Mouse (Mus musculus) left cerebral cortex, postnatal 10 days (tissue): ENCODE measurements around the gene Isg15. TPM values are rescaled to one million over a fixed set of nuclear protein-coding genes. Genes with fewer than 3 reads are reported as not detected.

Experiments used
- DNase-seq, 2 experiments: peaks; one replicate each; pipeline ENCODE4 v3.0.0; 2021 to 2022; ENCODE audit warnings: low spot score in 2 of 2, mixed read lengths in 1 of 2; ENCODE audit errors: extremely low spot score in 1 of 2
- intact Hi-C: fragments of 180-260 bp; cut with DNase I; formaldehyde crosslinking; loops from one replicate; pipeline ENCODE4 v1.15.1; 2025
- total RNA-seq, 2 experiments: library from RNA; stranded (reverse); gene quantifications; 2 replicates each; pipeline ENCODE4 v1.2.3; 2021

Gene Isg15
- total RNA-seq, result under 1 TPM; 0.49 to 0.79 TPM

DNA sequence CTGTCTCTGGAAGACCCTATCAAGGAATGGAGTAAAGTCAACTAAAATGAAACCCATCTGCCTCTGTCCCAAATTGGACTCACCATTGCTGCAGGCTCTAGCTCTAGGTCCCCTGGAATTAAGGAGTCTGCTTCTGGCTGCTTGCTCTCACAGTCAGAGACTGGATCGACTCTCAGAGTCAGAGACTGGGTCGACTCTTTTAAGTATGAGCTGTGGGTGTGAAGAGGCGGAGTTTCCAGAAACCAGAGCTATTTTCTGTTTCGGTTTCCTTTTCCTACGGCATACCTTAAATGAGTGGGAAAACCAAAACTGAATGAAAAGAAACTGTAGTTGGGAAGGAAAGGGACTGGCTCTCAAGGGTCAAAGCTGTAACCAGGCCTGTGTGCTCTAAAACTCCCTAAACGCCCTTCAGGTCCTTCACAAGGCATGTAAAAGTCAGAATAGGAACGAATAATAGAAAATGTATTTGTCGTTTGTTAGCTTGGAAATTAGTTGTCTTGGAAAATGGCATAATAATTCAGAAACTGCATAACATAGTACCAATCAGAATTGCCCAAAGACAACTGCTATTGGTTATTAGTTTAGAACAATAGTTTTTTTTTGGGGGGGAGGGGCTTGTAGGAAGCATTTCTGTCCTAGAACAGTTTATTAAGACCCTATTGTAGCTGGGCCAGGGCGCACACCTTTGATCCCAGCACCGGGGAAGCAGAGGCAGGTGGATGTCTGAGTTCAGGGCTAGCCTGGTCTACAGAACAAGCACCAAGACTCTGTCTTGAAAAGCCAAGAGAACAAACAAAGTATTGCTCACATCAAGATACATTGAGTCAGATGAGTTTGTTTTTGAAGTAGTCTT is at the start of gene Isg15:
Gene Isg15 (minus strand): TSS at position 196 of the 853 bp plus-strand sequence.
- no peak for DNase-seq
- intact Hi-C loops, result no loop called here

GRCm38 (mm10) chr4:156249567-156249966 is 48.9 kb upstream of the Isg15 start:
- intact Hi-C loops, result loop anchor here (1.0 kb wide), 1 partner anchor 10 kb away; no protein-coding TSS in a partner anchor
- DNase-seq, result no peak

- DNase-seq, result no peak
- intact Hi-C loops, result no loop called here
Measured at GRCm38 (mm10) chr4:156236651-156237447, 36.2 kb upstream of the Isg15 start.

- peak; percentile 80 to 97 for DNase-seq
- intact Hi-C loops, result loop anchor here (2.0 kb wide), 1 partner anchor 39 kb away; the partner anchor contains the start of gene Agrn
Measured at GRCm38 (mm10) chr4:156235808-156236533, 35.4 kb upstream of the Isg15 start, which contains the start of gene Noc2l. Noc2l (plus strand) TSS chr4:156236010.

- intact Hi-C loops, result loop anchor here (2.0 kb wide), 1 partner anchor 39 kb away; the partner anchor contains the start of gene Agrn
Measured at GRCm38 (mm10) chr4:156235360-156235770, 34.7 kb upstream of the Isg15 start.

GRCm38 (mm10) chr4:156234701-156235213 is 34.1 kb upstream of the Isg15 start, which contains the start of gene Plekhn1:
Plekhn1 (minus strand) TSS chr4:156234857.
- intact Hi-C loops, result loop anchor here (2.0 kb wide), 1 partner anchor 38 kb away; the partner anchor contains the start of gene Agrn
- DNase-seq, result peak; percentile 66 to 89

More at GRCm38 (mm10) chr4:156235360-156235770, 34.7 kb upstream of the Isg15 start:
- DNase-seq, result no peak

DNA sequence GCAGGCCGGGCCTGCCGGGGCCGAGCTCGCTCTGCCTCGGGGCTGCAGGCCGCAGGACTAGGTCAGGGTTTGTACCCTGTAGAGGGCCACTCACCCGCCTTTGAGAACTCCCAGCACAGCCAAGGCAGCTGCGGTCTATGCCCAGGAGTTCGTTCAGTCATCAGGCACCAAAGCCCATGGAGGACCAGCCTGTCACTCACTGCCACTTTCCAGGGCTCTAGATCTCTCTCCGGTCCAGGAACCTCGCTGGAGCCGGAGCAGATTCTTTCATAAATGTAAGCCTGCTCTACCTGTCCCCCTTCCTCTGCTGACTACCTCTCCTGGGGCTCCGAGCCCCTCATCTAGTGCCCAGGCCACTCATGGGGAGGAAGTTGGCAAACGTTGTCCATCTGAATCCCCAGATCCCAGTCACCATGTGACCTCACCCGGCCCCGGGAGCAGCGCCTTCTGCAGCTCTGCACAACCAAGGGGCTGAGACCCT is 33.4 kb upstream of the Isg15 start:
- no peak for DNase-seq
- intact Hi-C loops, result loop anchor here (2.0 kb wide), 1 partner anchor 37 kb away; the partner anchor contains the start of gene Agrn

DNA sequence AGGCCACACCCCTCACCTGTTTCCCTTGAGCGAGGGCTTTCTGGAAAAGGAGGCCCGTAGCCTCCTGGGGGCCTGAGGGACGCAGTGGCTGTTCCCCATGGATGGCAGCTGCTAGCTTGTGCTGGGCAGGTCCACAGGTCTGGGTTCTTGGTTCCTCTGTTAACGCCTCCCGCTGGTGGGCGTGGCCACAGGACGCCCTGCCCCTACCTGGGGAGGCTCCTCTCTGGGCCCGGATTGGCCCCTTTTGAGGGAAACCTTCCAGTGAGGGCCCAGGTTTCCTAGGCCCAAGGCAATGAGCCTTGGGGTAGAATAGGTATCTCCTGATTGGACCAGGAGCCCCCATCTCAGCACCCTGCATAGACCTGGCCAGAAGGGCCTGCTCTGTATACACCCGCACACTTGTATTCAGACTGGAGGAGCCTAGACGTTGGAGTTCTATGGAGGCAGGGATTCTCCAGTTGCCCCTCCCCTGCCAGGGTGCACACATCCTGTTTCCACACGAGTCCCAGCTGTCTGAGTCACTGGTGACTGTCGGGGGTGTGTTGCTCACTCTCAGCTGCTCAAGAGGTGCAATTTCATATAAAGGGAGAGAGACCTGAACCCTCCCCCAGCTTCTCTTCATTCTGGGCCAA is 27.9 kb upstream of the Isg15 start:
- intact Hi-C loops, result no loop called here
- no peak for DNase-seq

DNA sequence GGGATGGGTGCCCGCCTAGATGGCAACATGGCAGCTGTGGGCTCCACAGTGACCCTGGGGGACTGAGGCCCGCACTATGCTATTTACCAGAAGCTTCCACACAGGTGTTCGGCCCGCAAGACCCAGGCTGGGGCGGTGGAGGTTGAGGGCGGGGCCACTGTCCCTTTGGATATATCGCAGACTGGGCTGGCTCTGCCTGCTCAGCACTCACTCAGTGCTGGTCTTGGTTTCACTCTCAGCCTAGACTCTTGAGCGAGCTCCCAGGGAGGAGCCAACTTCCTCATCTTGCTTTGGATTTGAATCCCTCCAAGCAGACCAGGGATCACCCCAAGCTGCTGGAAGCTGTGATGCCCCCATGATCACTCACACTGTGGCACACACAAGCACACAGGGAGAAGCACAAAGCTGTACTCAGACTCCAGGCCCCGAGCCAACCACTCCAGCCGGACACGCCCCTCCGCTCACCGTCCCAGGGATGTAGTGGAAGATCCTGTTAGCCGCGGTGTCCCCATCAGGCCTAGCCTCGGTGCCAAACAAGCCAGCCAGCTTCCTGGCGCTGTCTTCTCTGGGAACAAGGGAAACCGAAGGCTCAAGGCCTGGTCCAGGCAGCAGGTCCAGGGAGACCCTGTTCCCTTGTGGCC is 27.3 kb upstream of the Isg15 start:
- intact Hi-C loops, result no loop called here
- no peak for DNase-seq

GRCm38 (mm10) chr4:156224276-156224675 is 23.7 kb upstream of the Isg15 start:
- no peak for DNase-seq
- intact Hi-C loops, result no loop called here

DNA sequence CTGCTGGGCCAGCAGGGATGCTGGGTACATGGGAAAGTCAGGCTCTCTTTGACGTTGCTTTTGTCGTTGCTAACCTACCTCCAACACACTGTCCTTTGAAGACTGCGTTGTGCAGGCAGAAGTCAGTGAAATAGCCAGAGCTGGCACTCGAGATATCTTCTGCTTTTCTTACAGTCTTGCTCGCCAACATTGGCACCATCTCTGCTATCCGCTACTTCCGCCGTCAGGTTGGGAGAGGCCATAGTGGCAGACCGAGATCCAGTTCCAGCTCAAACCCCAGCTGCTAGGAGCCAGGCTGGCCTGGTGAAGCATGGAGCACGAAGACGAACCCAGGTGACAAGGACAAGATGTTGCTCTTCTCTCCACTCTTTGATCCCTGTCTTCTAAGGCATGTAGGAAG is 19.3 kb upstream of the Isg15 start:
- DNase-seq, result no peak
- intact Hi-C loops, result no loop called here

DNA sequence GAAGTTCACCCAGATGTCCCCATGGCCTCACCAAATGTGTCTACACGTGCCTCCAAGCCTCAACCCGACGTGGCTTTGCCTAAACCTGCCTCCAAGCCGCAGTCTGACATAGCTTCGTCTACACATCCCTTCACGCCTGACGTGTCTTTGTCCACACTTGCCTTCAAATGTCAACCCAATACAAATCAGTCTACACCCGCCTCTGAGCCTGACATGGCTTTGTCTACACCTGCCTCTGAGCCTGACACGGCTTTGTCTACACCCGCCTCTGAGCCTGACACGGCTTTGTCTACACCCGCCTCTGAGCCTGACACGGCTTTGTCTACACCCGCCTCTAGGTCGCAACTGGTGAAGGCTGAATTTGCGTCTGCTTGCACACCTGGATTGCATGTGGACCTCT is 17.2 kb upstream of the Isg15 start:
- intact Hi-C loops, result no loop called here
- peak in 1 of 2 experiments; percentile 47 for DNase-seq

DNA sequence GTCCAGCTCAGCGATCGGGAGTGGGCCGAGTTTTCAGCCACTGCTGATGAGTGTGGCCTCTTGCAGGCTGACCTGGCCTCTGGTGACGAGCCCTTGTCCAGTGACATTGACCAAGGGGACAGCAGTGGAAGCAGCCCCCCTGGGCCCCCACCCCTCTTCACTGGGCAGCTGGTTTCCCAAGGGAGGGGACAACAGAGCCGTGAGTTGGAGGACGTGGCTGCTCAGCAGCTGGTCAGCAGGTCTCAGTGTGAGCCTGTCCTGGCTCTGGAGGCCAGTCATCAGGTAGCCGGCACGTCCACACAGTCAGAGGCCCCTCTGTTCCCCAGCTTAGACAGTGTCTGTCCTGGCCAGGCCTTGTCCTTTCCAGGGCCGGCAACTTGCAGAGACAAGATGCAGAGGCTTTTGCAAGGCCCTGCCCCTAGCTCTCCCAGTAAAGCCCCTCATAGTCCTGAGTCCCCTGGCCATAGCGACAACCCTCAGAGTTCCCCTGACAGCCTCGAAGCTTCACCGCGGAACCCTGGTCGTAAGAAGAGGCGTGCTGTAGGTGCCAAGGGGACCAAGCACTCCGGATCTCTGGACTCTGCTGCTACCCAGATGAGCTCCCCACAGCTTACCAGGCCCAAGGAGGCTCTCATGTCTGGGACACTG is 16.5 kb upstream of the Isg15 start:
- intact Hi-C loops, result no loop called here
- DNase-seq, result no peak

GRCm38 (mm10) chr4:156216196-156216595 is 15.6 kb upstream of the Isg15 start:
- intact Hi-C loops, result no loop called here
- DNase-seq, result no peak

DNA sequence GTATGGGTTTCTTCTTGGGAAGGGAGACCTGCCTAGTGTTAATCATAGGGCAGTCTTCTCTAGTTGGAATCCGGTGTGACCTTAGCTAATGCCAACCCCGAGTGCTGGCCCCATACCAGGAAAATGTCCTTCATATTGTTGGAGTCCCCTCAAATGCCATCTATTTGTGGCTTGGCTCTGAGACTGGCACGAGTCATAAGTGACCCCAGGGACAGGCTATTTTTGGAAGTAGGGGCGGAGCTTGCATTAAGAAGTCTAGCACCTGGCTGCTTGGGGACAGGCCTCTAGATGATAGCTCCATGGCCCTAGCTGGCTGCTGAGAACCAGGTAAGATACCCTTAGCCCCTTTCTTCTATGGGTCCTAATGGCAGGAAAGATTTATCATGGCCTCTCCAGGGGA is 15.0 kb upstream of the Isg15 start, which contains the start of gene Perm1:
Gene Perm1 (plus strand): TSS at position 220 of the 400 bp plus-strand sequence.
- DNase-seq, result no peak
- intact Hi-C loops, result no loop called here

DNA sequence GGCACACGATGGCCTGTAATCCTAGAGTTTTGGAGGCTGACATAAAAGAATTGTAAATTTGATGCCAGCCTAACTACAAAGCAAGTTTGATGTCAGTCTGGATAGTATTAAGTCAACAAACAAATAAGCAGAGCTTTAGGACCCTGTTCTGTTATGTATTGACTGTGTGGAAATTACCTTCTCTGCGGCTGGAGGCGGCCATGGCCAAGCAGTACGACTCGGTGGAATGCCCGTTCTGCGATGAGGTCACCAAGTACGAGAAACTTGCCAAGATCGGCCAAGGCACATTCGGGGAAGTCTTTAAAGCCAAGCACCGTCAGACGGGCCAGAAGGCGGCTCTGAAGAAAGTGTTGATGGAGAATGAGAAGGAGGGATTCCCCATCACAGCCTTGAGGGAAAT is 12.5 kb upstream of the Isg15 start:
- intact Hi-C loops, result no loop called here

More for the DNA sequence above, 12.5 kb upstream of the Isg15 start:
- DNase-seq, result no peak
